Mouse (Mus musculus) neural tube, embryonic 15.5 days (tissue): ENCODE data around the gene Ebf1. TPM values are rescaled to one million over a fixed set of nuclear protein-coding genes. Genes with fewer than 3 reads are reported as not detected.

Experiments used
- ATAC-seq: fragments of 200-750 bp; cut with Nextera tagmentation; 2 replicates; pipeline ENCODE4 v1.8.0; 2017; ENCODE audit warnings: mild to moderate bottlenecking, moderate TSS enrichment, moderate library complexity; ENCODE audit not compliant: low FRiP score
- H3K27ac ChIP-seq: fragments of 300-500 bp; sonication (generic); replicated peaks from 2 replicates; pipeline ENCODE4 v1.5.1; 2015; ENCODE audit warnings: mild to moderate bottlenecking, inconsistent platforms
- H3K27me3 ChIP-seq: fragments of 300-500 bp; sonication (generic); replicated peaks from 2 replicates; pipeline ENCODE4 v1.6.1; 2015; ENCODE audit warnings: inconsistent platforms
- H3K36me3 ChIP-seq: fragments of 300-500 bp; sonication (generic); 2 replicates; pipeline ENCODE4 v1.6.1; 2015; ENCODE audit warnings: inconsistent platforms
- H3K4me1 ChIP-seq: fragments of 300-500 bp; sonication (generic); 2 replicates; pipeline ENCODE4 v1.6.1; 2015; ENCODE audit warnings: inconsistent platforms
- H3K4me2 ChIP-seq: fragments of 300-500 bp; sonication (generic); 2 replicates; pipeline ENCODE4 v1.6.1; 2015; ENCODE audit warnings: inconsistent platforms, mild to moderate bottlenecking, moderate library complexity
- H3K4me3 ChIP-seq: fragments of 300-500 bp; sonication (generic); replicated peaks from 2 replicates; pipeline ENCODE4 v1.5.1; 2015; ENCODE audit warnings: mild to moderate bottlenecking, inconsistent platforms
- H3K9ac ChIP-seq: fragments of 300-500 bp; sonication (generic); replicated peaks from 2 replicates; pipeline ENCODE4 v1.6.1; 2015; ENCODE audit warnings: mild to moderate bottlenecking, inconsistent platforms
- H3K9me3 ChIP-seq: fragments of 300-500 bp; sonication (generic); replicated peaks from 2 replicates; pipeline ENCODE4 v1.6.1; 2016; ENCODE audit warnings: inconsistent platforms
- WGBS: fragments of 180-500 bp; shearing (Covaris S2); methylation state at CpG from one replicate; pipeline ENCODE4 v1.1.7; 2015; ENCODE audit warnings: mixed read lengths; 5-methylcytosine and 5-hydroxymethylcytosine counted together
- polyA plus RNA-seq: library from polyadenylated mRNA; unstranded; fragments of >200 nt; fragmentation: Nextera tagmentation; extraction: Ambion mirVana; gene quantifications from 2 replicates; pipeline ENCODE4 v1.2.1, GENCODE M21; 2015

The Ebf1 gene
- polyA plus RNA-seq, 1 experiment from 2014 or later: 168 TPM

DNA sequence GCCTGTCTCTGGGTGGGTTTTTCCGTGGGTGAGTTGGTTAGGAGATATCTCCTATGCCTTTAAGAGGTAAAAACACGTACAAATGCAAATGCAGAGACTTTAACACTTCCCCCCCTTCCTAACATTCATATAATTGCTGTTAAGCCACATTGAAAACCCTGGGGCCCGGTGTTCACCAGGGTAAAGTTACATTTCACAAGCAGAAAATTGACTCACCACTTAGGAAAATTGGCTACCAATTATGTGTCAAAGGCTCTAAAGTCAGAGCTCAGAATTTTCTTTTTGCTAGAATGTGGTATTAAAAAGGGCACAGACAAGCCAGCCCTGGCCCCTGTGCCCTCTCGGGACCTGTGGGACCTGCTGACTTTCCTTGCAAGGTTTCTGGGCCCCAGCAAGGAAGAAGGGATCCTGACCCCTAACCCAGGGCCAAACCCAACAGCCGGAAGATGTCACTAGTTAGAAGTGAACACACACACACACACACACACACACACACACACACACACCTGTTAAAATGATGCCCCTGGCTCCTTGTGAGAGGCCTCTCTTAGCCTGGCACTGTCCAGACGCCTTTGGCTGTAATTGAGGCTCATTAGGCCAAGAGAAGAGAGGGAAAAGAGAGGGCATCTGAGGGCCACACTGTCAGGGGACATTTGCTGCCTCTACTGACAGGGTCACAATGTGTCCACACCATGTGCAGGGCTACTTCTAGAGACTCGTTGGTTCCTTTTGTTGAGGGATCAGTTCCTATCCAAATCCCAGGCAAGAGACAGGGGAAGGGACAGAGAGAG is 48.8 kb downstream of the Ebf1 start:
- H3K36me3 ChIP-seq: no peaks in the 10 kb centered on the region
- H3K27me3 ChIP-seq: no peaks in the 10 kb centered on the region
- H3K4me2 ChIP-seq: peak overlapping the region; percentile 58
- WGBS: 44% methylated on average over 7 of the region's 7 CpGs
- peaks cover 51% of the 10 kb centered on the region for H3K4me1 ChIP-seq
- H3K27ac ChIP-seq: peak overlapping the region; percentile 59
- peak overlapping the region; percentile 36 for H3K9ac ChIP-seq
- no peak overlapping the region for H3K4me3 ChIP-seq
- ATAC-seq: no peak
- H3K9me3 ChIP-seq: no peaks in the 10 kb centered on the region

- H3K27me3 ChIP-seq: no peaks in the 10 kb centered on the region
- no peaks in the 10 kb centered on the region for H3K9me3 ChIP-seq
- no peak for ATAC-seq
- H3K27ac ChIP-seq: no peak overlapping the region
- no peak overlapping the region for H3K4me3 ChIP-seq
- no peak overlapping the region for H3K9ac ChIP-seq
- no peak overlapping the region for H3K4me2 ChIP-seq
- H3K36me3 ChIP-seq: no peaks in the 10 kb centered on the region
- WGBS: 53% methylated on average over 4 of the region's 4 CpGs
- peaks cover 44% of the 10 kb centered on the region for H3K4me1 ChIP-seq
These were observed 49.6 kb downstream of the Ebf1 start for GRCm38 (mm10) chr11:44666741-44667140.

DNA sequence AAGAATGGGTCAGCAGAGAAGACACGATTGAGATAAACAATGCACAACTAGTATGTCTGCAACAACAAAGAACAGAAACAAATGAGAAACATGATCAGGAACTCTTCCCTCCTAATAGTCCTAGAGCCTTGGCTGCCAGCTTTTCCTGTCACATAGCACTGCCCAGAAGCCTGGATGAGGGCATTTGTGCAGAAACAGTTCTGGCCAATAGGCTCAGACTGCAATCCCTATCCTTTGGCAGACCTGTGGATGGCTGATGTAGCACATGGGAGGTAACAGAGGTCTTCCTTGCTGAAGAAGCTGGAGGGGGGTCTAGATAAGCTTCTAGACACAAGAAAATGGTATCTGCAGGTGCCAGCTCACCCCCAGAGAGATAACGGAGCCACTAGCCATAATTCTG is 64.2 kb downstream of the Ebf1 start:
- Histone ChIP-seq H3K9me3 (no peaks in the 10 kb centered on the region), H3K27me3 (no peaks in the 10 kb centered on the region), H3K9ac (no peak overlapping the region), H3K27ac (no peak overlapping the region), H3K4me1 (peaks cover 67% of the 10 kb centered on the region), H3K36me3 (no peaks in the 10 kb centered on the region), H3K4me2 (no peak overlapping the region), H3K4me3 (no peak overlapping the region)
- ATAC-seq: no peak
- WGBS: 83% methylated on average over 2 of the region's 2 CpGs

DNA sequence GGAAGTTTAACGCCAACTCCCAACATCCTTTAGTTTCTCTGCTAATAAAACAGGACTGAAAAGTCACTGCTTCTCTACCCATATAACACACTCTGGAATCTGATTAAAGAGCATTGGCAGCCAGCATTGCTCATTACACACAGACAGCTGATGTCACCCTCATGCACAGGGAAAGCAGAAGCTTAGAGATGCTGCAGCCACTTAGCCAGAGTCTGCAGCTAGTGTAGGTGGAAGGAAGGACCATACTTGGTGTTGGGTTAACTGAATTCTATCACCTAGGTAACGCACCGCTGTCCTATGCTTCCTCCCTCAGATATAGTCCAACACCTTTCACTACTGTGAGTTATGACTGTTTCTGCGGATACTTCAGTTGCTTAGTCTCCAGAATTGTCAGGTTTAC is 64.9 kb downstream of the Ebf1 start:
- WGBS: 81% methylated on average over 4 of the region's 4 CpGs
- Histone ChIP-seq H3K9ac (no peak overlapping the region), H3K4me3 (no peak overlapping the region), H3K4me1 (peaks cover 71% of the 10 kb centered on the region), H3K27ac (0 out of 2 replicates have a peak overlapping the region, but pooled peaks have one; percentile 30), H3K9me3 (no peaks in the 10 kb centered on the region), H3K4me2 (no peak overlapping the region), H3K27me3 (no peaks in the 10 kb centered on the region), H3K36me3 (no peaks in the 10 kb centered on the region)
- no peak for ATAC-seq

DNA sequence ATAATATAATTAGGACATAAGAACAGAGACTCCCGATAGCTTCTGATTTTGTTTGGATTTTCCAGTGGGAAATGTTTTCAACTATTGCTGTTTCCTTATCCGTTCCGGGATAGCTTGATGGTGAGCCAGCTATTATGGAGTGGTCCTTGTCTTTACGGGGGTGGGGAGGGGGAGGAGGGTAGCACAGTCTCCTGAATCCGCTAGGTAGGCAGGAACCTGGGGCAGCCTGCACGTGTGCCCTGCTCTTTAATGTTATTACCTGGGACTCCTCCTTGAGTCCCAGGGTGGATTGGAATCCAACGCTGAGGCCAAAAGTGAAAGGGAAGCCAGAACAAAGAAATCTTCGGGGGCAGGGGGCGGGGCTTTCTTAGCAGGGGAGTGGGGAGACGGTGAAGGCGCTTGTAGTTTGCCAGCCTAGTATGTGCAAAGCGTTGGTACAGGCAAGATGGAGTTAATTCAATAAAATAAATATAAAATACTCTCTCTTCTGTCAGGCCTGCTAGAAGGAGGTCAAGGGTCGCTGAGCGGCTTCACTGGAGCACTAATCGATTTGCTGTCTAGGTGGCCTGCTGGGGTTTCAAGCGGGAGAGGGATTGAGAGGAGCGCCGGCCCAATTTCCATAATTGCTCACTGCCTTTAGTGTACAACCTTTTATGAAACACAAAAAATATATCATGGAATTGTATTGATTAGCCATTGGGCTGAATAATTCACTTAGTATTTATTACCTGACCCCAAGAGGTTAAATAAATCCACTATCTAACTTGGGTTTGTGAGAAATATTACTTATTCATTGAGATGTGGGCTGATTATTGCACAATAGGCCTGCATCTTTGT is 65.8 kb downstream of the Ebf1 start:
- ATAC-seq: no peak
- H3K4me1 ChIP-seq: peaks cover 63% of the 10 kb centered on the region
- H3K27ac ChIP-seq: 0 out of 2 replicates have a peak overlapping the region, but pooled peaks have one; percentile 15
- H3K4me3 ChIP-seq: no peak overlapping the region
- H3K27me3 ChIP-seq: no peaks in the 10 kb centered on the region
- 19% methylated on average over 18 of the region's 18 CpGs for WGBS
- H3K9me3 ChIP-seq: no peaks in the 10 kb centered on the region
- no peaks in the 10 kb centered on the region for H3K36me3 ChIP-seq
- H3K9ac ChIP-seq: no peak overlapping the region
- peak overlapping the region; percentile 34 for H3K4me2 ChIP-seq

DNA sequence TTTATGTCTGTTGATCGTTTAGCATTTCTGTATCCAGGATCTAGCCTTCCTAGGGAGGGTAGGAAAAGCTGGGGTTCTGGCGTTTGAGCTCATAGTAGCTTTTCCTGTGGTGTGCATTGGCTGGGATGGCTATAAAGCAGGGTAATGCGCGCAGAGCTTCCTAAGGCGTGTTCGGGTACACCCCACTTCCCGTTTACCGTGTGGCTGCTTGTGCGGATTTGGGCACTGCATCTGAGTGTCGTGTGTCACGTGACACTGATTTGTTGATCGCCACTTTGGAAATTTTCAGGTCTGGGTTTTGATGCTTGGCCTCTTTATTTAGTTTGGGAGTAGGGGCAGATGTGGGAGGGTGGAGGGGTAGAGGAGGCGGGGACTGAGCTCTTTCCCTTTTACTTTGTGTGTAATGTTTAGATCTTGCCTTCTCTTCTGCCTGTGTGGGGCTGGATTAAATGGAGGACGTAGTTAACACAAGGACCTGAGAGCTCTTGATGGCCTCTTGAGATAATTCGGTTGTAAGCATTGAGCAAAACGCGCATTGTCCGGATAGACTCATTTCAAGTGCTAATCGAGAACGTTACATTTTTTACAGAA is 67.5 kb downstream of the Ebf1 start:
- Histone ChIP-seq H3K4me3 (no peak overlapping the region), H3K27me3 (no peaks in the 10 kb centered on the region), H3K27ac (peak overlapping the region; percentile 45), H3K9me3 (no peaks in the 10 kb centered on the region), H3K36me3 (no peaks in the 10 kb centered on the region), H3K9ac (no peak overlapping the region), H3K4me2 (peak overlapping the region; percentile 7), H3K4me1 (peaks cover 55% of the 10 kb centered on the region)
- 55% methylated on average over 20 of the region's 20 CpGs for WGBS
- ATAC-seq: no peak

GRCm38 (mm10) chr11:44685129-44685528 is 68.0 kb downstream of the Ebf1 start:
- Histone ChIP-seq H3K9ac (no peak overlapping the region), H3K9me3 (no peaks in the 10 kb centered on the region), H3K4me1 (peaks cover 54% of the 10 kb centered on the region), H3K4me2 (no peak overlapping the region), H3K27ac (peak overlapping the region; percentile 45), H3K4me3 (no peak overlapping the region), H3K36me3 (no peaks in the 10 kb centered on the region), H3K27me3 (no peaks in the 10 kb centered on the region)
- ATAC-seq: no peak
- WGBS: 60% methylated on average over 3 of the region's 3 CpGs

GRCm38 (mm10) chr11:44685911-44686361 is 68.8 kb downstream of the Ebf1 start:
- Histone ChIP-seq H3K9ac (no peak overlapping the region), H3K27ac (peak overlapping the region; percentile 45)
- ATAC-seq: no peak

GRCm38 (mm10) chr11:44686378-44686777 is 69.3 kb downstream of the Ebf1 start:
- Histone ChIP-seq H3K9me3 (no peaks in the 10 kb centered on the region), H3K4me1 (peaks cover 48% of the 10 kb centered on the region), H3K9ac (no peak overlapping the region), H3K36me3 (no peaks in the 10 kb centered on the region), H3K27me3 (no peaks in the 10 kb centered on the region), H3K4me2 (peak overlapping the region; percentile 44), H3K27ac (peak overlapping the region; percentile 34; the same call in 1 of the 2 replicates), H3K4me3 (no peak overlapping the region)
- WGBS: 57% methylated on average over 12 of the region's 12 CpGs
- ATAC-seq: no peak

More at GRCm38 (mm10) chr11:44685911-44686361, 68.8 kb downstream of the Ebf1 start:
- H3K27me3 ChIP-seq: no peaks in the 10 kb centered on the region
- peak overlapping the region; percentile 44 for H3K4me2 ChIP-seq
- H3K4me3 ChIP-seq: peak overlapping the region; percentile 4; the same call in 1 of the 2 replicates
- H3K9me3 ChIP-seq: no peaks in the 10 kb centered on the region
- H3K4me1 ChIP-seq: peaks cover 53% of the 10 kb centered on the region
- WGBS: 17% methylated on average over 21 of the region's 21 CpGs
- no peaks in the 10 kb centered on the region for H3K36me3 ChIP-seq

DNA sequence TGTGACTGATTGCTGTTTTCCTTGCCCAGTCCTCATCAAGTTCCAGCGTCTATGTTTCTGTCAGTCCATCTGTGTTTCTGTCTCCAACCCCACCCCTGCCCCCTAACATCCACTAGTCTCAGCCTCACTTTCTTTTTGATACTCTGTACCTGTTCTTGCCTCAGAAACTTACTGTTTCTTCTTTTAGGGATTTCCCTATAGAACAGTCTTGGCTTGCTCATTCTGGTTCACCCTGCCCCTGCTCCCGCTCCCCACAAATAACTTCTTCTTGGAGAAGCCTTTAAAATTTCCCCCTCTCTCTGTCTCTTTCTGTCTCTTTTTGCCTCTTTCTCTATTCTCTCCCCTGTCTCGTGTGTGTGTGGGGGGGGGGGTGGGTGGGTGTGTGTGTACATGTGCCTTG is 71.4 kb downstream of the Ebf1 start:
- Histone ChIP-seq H3K9ac (no peak overlapping the region), H3K27ac (no peak overlapping the region), H3K36me3 (no peaks in the 10 kb centered on the region), H3K27me3 (no peaks in the 10 kb centered on the region), H3K9me3 (no peaks in the 10 kb centered on the region), H3K4me3 (no peak overlapping the region), H3K4me1 (peaks cover 37% of the 10 kb centered on the region), H3K4me2 (no peak overlapping the region)
- ATAC-seq: no peak
- 83% methylated on average over 3 of the region's 3 CpGs for WGBS

DNA sequence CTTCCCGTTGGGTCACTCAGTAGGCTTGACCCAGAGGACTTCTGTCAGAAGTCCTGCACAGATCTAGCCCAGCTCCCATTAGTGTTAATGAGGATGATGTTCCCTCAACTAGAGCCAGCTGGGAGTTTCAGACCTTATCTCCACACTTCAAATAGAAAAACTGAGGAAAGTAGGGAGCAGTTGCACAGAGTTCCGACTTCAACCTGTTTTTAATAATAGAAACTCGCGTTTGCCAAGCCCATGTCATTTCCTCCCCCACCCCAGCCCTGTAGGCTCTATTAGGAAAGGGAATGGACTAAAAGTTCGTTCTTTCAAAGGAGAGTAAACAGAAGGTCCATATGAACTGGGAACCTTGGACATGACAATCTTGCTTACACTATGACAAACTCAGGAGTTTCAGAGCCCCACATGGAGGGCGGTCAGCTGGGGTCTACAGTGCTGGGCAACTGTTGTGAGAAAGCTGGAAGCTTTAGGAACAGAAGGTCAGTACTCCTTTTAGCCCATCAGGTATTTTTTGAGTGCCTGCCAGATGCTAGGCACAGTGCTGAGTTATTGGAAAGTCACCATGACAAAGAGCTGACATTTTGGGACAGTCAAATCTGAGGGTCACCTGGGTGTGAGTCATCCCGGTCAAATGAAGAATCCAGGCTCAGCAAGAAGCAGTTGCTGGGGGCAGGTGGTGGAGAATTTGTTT is 72.6 kb downstream of the Ebf1 start:
- Histone ChIP-seq H3K9ac (no peak overlapping the region), H3K4me1 (peaks cover 26% of the 10 kb centered on the region), H3K4me2 (no peak overlapping the region), H3K27ac (no peak overlapping the region), H3K36me3 (no peaks in the 10 kb centered on the region), H3K27me3 (no peaks in the 10 kb centered on the region), H3K4me3 (no peak overlapping the region), H3K9me3 (no peaks in the 10 kb centered on the region)
- ATAC-seq: no peak
- WGBS: 86% methylated on average over 7 of the region's 7 CpGs
